18 mouse cellular contexts compared by ENCODE assay signal in genomic region chr4:45474131-45474530, GRCm38 (mm10). TPM values are rescaled to one million over a fixed set of nuclear protein-coding genes. Genes with fewer than 3 reads are reported as not detected.
DNase-seq lines count a peak whose midpoint lies in the region; ATAC-seq and TF ChIP-seq lines count a peak whose summit lies in the region.
"Had no signal": no experiment of that assay in that cellular context is flagged by ENCODE, and none has a peak within 500 bp of the region (broad histone marks: within the 10 kb centered on the region; RNA-seq: fewer than 3 reads in every experiment).

No protein-coding gene starts in this region.

- H3K9ac ChIP-seq in heart, embryonic 15.5 days = 0 out of 2 replicates have a peak overlapping the region, but pooled peaks have one; percentile 19
- H3K9ac ChIP-seq in lung, embryonic 15.5 days = no peak overlapping the region
- H3K9ac ChIP-seq in heart, postnatal 0 days (replicated peaks; ENCODE audit: low read depth, low read length) = no peak overlapping the region
- H3K9ac ChIP-seq: limb, embryonic 13.5 days had no signal

- TF ChIP-seq EP300 in heart, postnatal 0 days (IDR thresholded peaks at IDR 0.05; ENCODE audit: low read depth) = no peak

- H3K9me3 ChIP-seq in heart, embryonic 15.5 days (replicated peaks) = no peaks in the 10 kb centered on the region
- no peaks in the 10 kb centered on the region for H3K9me3 ChIP-seq in lung, embryonic 15.5 days
- no peaks in the 10 kb centered on the region for H3K9me3 ChIP-seq in heart, postnatal 0 days (replicated peaks; ENCODE audit: control insufficient read depth, low read length)

- no peak for ATAC-seq in heart, embryonic 15.5 days (replicated peaks; ENCODE audit: insufficient number of reproducible peaks, insufficient read depth, low FRiP score, low read depth)
- no peak for ATAC-seq in lung, embryonic 15.5 days (ENCODE audit: borderline replicate concordance, extremely low read depth, low FRiP score, low TSS enrichment)
- ATAC-seq in heart, postnatal 0 days (ENCODE audit: insufficient read depth, low read depth) = no peak

- no peak for TF ChIP-seq CTCF in gastrocnemius, adult 2 months (IDR thresholded peaks at IDR 0.05)
- no peak for TF ChIP-seq CTCF in lung, adult 2 months (IDR thresholded peaks at IDR 0.05; ENCODE audit: insufficient read depth, low read length)
- no peak for TF ChIP-seq CTCF in heart, postnatal 0 days (IDR thresholded peaks at IDR 0.05; ENCODE audit: low read depth)

- peak overlapping the region; percentile 68 for H3K27ac ChIP-seq in gastrocnemius, adult 2 months
- peak overlapping the region; percentile 85 for H3K27ac ChIP-seq in heart, embryonic 15.5 days
- peak overlapping the region; percentile 86 for H3K27ac ChIP-seq in lung, embryonic 15.5 days
- peak overlapping the region; percentile 94 for H3K27ac ChIP-seq in heart, postnatal 0 days (ENCODE audit: low read depth)
- H3K27ac ChIP-seq: limb, embryonic 13.5 days had no signal

- H3K27me3 ChIP-seq in heart, embryonic 15.5 days = no peaks in the 10 kb centered on the region
- H3K27me3 ChIP-seq in lung, embryonic 15.5 days = no peaks in the 10 kb centered on the region
- no peaks in the 10 kb centered on the region for H3K27me3 ChIP-seq in heart, postnatal 0 days (ENCODE audit: control insufficient read depth, insufficient read depth, low read length)

- H3K4me2 ChIP-seq in heart, embryonic 15.5 days = 0 out of 2 replicates have a peak overlapping the region, but pooled peaks have one; percentile 30
- H3K4me2 ChIP-seq in lung, embryonic 15.5 days = no peak overlapping the region
- H3K4me2 ChIP-seq in heart, postnatal 0 days (ENCODE audit: low read depth, low read length) = no peak overlapping the region
- H3K4me2 ChIP-seq: midbrain, embryonic 11.5 days had no signal

- H3K4me1 ChIP-seq in heart, embryonic 15.5 days (replicated peaks) = peaks cover 97% of the 10 kb centered on the region
- H3K4me1 ChIP-seq in lung, embryonic 15.5 days = peaks cover 76% of the 10 kb centered on the region
- peaks cover 25% of the 10 kb centered on the region for H3K4me1 ChIP-seq in lung, adult 2 months (ENCODE audit: control insufficient read depth, insufficient read depth, low read length)
- peaks cover 80% of the 10 kb centered on the region for H3K4me1 ChIP-seq in heart, postnatal 0 days (ENCODE audit: control insufficient read depth, insufficient read depth)

- peaks cover 4% of the 10 kb centered on the region; the same call in 1 of the 2 replicates for H3K36me3 ChIP-seq in heart, embryonic 15.5 days
- no peaks in the 10 kb centered on the region for H3K36me3 ChIP-seq in lung, embryonic 15.5 days
- no peaks in the 10 kb centered on the region for H3K36me3 ChIP-seq in heart, postnatal 0 days (replicated peaks; ENCODE audit: control insufficient read depth, insufficient read depth, low read length)

- TF ChIP-seq POLR2A in lung, adult 2 months (IDR thresholded peaks at IDR 0.05; ENCODE audit: borderline replicate concordance, extremely low read depth, low read depth, low read length) = no peak

- intact Hi-C loops in gastrocnemius, adult 2 months (cut with DNase I) = loop anchor here (5.0 kb wide), 1 partner anchor 38 kb away; no protein-coding TSS in a partner anchor
- intact Hi-C loops in gastrocnemius, postnatal 14 days (cut with DNase I; ENCODE audit: low total_unique reads) = no loop called here

- no peak for DNase-seq in gastrocnemius, adult 2 months
- no peak for DNase-seq in gastrocnemius, postnatal 14 days
- no peak for DNase-seq in heart, adult 18-20 months
- no peak for DNase-seq in lung, adult 2 months
- no peak for DNase-seq in heart, postnatal 0 days (ENCODE audit: low spot score)
- DNase-seq in thymus, postnatal 36 days = no peak
- DNase-seq: adrenal gland, postnatal 10 days; cerebellum, adult 11 months; cerebellum, postnatal 14 days; embryo, embryonic 11 days; kidney, postnatal 4 days; retina, postnatal 1 day; right cerebral cortex, postnatal 4 days; thymus, postnatal 25 days had no signal

- H3K4me3 ChIP-seq in gastrocnemius, adult 2 months = no peak overlapping the region
- no peak overlapping the region for H3K4me3 ChIP-seq in heart, embryonic 15.5 days
- H3K4me3 ChIP-seq in lung, embryonic 15.5 days = no peak overlapping the region
- H3K4me3 ChIP-seq in lung, adult 2 months (replicated peaks; ENCODE audit: extremely low read depth, low read depth, low read length) = no peak overlapping the region
- H3K4me3 ChIP-seq in heart, postnatal 0 days (ENCODE audit: low read depth, low read length) = no peak overlapping the region
- H3K4me3 ChIP-seq: limb, embryonic 13.5 days had no signal

- WGBS in heart, embryonic 15.5 days = 85% methylated on average over 4 of the region's 4 CpGs
- WGBS in lung, embryonic 15.5 days = 91% methylated on average over 4 of the region's 4 CpGs
- 92% methylated on average over 4 of the region's 4 CpGs for WGBS in lung, adult 2 months
- whole genome bisulfite sequencing in heart, postnatal 0 days = 84% methylated on average over 4 of the region's 4 CpGs

RNA-seq across cellular contexts. Expression of gene Shb, which starts 58.1 kb away (rescaled TPM):
- 10 to 100 TPM in 1 of 2 experiments, 1 to 10 TPM in 1; 6.5 to 10.0 TPM for total RNA-seq in gastrocnemius, adult 2 months (2021)
- total RNA-seq in gastrocnemius, postnatal 14 days (2021) = 1 to 10 TPM; 6.7 to 7.8 TPM
- 8.6 and 10.7 TPM in 2 replicates for polyA plus RNA-seq in heart, embryonic 15.5 days (2015; fragmentation: Nextera tagmentation; extraction: Ambion mirVana)
- 10 to 100 TPM; 32.5 to 45.3 TPM for total RNA-seq in heart, adult 18-20 months (2021)
- 11.4 and 13.5 TPM in 2 replicates for polyA plus RNA-seq in lung, embryonic 15.5 days (2015; fragmentation: Nextera tagmentation; extraction: Ambion mirVana)
- 36.2 and 37.7 TPM in 2 replicates for polyA plus RNA-seq in lung, adult 2 months (2012; rRNA removed)
- total RNA-seq in heart, postnatal 0 days (2014; rRNA removed; ENCODE audit: low replicate concordance) = 54.8 and 79.6 TPM in 2 replicates
- polyA plus RNA-seq in heart, postnatal 0 days (2015; fragmentation: Nextera tagmentation; extraction: Ambion mirVana) = 6.5 and 7.4 TPM in 2 replicates
